Mouse (Mus musculus) ovary, postnatal 14 days (tissue): ENCODE data around the gene Haspin.

Experiments
- DNase-seq: peaks from one replicate; pipeline ENCODE4 v3.0.0; 2022; ENCODE audit warnings: low spot score

Haspin gene

DNA sequence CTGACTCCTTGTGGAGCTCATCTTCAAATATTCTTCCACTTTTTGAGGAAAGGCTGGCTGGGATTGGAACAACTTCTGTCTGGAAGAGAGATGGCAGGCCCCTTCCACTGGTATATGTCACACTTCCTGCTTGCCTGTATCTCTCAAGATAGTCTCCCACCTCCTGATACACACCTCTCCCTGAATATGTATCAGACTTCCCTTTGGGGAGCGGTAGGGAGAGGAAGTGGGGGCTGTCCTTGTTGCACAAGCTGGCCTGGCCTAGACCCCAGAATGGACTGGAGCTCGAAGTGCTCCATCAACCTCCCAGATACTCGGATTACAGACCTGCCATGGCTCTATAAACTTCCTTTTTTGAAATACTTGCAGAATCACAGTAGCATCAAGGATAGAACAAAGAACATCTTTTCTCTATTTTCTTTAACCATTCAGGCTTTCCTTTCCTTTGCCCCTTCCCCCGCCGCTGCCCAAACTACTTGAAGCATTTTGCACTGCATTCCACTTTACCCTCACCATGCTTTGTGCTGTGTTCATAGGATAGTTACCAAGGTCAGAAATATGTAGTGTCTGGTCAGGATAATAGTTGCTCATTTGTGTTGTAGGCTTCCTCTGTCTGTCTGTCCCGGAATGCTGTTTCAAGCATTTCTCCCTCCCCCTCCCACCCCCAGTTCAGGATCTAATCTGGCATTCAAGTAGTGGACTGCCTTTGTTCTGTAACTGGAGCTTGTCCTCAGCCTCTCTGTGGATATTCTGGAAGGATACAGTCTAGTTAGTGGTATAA lies 50.2 kb downstream of the Haspin start:
- no peak for DNase-seq
